Mouse (Mus musculus) spleen, embryonic (tissue): ENCODE measurements at regions not wholly inside any gene's neighbourhood (a gene's known extent, or its start where the extent isn't known, plus 50 kb on each side); places are given as distances from the start of the nearest gene placed in this dataset.

ENCODE experiments used
- CTCF ChIA-PET: fragments of 350-600 bp; sonication (Branson Sonifier 250); formaldehyde crosslinking; loops from one replicate; lab custom pipeline; 2022; lab: Charles Lee

DNA sequence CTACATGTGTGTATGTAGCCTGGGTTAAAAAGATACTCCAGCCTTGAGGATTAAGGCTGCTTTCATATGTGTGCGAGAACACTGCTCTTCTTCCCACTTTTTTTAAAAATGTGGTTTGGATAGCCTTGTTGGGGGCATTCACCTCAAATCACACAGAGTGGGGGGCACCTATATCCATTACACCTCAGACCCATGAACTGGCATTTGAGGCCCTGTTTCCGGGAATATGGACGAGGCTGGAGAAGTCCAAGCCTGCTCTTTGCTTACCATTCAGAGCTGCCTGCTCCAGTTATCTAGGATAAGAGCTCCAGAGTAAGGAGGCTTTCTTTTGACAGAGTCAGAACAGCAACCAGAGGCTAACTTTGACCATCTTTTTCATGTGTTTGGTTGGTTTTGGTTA, 61.9 kb upstream of the Ppara start:
- CTCF ChIA-PET: interaction anchor here (0.7 kb wide), 1 partner anchor 10 kb away, joined by 3 read pairs; no protein-coding TSS in a partner anchor

DNA sequence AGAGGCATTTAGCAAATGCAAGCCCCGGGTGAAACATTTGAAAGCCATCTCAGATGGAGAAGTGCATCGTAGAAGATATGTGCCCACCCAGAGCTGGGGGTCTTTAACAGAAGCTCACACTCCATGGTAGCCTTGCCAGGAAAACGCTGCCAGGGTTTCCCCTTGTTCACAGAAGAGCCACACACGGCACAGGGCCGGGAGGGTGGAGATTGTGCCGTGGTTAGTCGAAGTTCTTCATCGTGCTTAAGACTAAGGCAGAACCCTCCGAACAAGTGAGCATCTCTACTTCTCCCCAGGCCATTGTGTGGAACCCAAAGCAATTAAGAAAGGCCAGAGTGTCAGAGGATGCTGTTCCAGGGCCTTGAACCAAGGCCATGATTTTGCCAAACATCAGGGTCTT, 61.3 kb upstream of the Ppara start:
- CTCF ChIA-PET: no interaction called here

DNA sequence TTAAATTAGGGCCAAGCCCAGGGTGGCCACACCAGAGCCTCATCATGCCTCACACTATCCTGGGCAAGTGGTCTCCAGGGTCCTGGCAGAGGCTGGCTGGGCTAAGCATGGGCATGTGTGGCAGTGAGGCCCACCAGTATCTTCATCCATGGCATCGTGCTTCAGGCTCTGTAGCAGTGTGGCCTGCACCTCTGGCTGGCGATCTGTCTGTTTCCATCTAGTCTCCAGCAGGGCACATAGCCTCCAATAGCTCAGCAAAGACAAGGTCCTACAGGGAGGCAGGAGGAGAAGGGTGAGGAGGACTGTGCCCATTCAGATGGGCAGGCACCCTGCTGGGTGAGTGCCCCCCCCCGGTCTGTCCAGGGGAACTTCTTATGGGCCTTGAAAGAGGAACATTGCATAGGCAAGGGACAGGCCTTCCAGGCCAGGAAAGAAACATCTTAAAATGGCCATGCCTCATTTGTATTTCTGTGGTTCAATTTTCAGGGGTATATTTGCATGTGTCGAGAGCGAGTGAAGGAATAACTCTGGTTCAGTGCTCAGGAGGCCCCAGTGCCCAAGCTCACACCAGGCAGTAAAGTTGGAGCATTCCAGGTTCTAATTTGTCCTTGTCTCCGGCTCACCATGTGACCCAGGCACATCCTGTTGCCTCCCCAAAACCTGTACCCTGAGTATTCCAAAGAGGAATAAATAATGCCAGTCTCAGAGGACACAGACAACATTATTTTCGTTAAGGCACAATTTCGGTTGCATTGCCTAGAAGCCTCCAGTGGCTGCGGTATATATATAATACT, 60.4 kb upstream of the Ppara start:
- CTCF ChIA-PET: no interaction called here

DNA sequence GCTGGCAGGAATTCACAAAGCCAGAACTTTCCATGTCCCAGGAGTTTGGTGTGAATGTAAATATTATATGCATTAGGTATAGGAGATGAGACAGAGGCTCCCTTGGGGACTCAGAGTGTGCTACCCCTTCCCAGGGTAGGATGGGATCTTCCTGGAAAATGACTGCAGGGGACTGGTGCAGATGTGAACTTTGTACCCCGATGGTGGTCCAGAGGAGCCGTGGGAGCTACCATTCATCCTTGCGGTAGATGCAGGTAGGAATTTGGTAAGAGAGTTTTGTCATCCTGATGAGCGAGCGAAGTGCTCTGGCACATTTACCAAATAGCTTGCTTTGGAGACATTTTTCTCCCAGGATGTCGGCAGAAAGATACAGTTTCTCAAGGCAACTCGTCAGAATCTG, 59.7 kb upstream of the Ppara start:
- CTCF ChIA-PET: interaction anchor here (0.5 kb wide), 1 partner anchor 292 kb away, joined by 4 read pairs; no protein-coding TSS in a partner anchor

DNA sequence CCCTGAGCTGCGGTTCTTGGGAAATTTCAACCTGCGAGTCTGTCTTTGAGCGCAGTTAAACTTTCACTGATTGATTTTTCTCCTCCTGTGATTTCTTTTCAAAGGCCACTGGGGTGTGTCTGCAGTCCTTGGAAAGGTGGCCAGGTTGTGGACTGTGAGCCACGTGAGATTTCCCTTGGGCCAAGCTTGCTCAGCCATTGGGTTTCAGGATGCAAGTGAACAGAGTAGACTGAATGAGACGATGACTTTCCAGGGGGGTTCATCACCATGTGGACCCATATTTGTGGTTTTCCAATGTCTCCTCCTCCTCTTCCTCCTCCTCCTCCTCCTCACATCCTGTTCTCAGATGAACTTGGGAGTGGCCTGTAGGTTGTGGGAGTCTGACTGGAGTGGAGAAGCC, 59.0 kb upstream of the Ppara start:
- CTCF ChIA-PET: no interaction called here

DNA sequence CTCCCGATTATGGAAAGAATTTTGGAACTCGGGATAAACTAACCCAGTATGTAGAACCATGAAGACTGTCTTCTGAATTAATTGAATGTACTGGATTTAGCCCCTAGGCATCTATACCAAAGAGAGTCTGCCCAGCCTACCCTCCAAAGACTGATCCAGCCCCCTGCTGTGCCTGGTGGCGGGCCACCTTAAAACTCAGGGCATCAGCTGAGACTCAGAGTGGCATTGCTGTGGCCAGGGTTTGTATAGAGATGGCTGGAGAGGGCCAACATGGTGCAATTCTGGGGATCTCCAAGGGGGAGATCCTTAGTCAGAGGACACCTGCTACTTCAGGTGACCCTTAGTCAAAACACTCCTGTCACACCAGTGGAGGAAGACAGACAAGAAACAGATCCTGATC, 58.6 kb upstream of the Ppara start:
- CTCF ChIA-PET: no interaction called here

DNA sequence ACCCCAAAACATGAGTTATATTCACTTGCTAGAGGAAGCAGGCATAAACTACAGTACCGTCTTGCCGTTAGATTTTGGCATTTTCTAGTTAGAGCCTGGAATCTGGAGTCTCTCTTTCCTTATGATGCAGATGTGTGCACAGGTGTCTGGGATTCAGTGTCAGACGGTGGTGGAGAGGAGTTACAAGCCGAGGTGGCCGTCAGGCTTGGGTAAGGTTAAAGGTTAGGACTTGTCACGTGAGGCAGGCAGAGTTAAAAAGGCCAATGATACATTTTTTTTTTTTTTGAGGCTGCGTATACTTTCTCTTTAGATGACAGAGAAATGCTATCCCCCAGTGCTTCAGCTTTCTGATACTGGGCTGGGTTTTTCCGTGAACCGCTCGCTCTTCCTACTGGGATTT, 57.9 kb upstream of the Ppara start:
- CTCF ChIA-PET: no interaction called here

DNA sequence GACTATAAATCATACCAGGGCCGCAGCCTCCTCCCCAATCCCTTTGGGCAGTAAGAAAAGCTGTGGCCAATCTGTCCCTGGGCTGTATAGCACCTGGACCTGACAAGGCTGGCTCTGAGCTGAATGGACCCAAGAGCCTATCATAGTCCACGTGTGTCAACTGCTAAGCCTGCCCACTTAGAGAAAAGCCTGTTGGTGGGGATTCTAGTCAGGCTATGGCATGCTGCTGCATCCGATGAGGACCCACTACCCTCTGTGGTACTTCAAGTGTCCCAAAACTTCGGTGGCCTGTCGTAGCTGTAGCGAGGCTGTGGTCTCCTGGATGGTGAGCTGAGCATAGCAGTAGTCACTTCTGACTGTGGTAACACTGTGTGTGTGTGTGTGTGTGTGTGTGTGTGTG, 57.4 kb upstream of the Ppara start:
- CTCF ChIA-PET: no interaction called here

DNA sequence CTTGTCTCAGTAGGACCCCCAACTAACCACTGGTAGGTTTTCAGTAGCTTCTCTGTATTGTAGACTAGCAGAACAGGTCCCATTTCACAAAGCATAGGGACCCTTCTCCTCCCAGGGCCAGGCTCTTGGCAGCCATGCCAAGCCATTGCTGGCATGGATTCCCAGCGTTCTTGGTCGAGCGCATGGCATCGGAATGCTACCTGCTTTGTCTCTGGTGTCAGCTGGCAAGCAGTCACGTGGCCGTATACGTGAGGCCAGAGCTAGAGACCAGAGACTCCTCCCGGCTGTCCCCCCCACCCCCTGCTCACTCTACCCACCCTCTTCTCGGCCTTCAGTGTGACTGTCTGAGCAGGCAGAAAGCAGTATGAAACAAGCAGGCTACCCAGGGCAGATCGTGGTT, 56.9 kb upstream of the Ppara start:
- CTCF ChIA-PET: no interaction called here

DNA sequence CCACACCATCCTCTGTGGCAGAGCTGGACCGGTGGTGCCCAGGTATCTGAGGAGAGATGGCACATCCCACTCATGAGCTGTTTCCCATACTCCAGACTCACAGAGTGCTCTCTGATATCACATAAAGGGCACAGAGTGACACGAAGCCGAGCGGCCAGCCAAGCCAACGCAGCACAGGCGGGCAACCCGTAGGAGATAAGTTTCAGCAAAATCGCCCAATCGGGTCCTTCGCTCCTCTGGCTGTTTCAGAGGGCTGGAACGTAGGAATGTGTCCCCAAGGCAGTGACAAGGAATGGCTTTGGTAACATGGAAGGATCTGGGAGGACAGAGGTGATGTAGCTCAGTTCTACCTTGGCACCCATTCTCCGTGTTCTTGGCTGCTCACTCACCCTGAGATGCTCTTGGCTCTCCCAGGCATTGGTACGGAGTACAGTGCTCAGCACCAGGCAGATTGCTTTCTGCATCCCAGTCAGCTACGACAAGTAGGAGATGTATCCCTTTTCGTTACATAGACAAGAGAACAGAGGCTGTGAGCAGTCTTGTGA, 56.4 kb upstream of the Ppara start:
- CTCF ChIA-PET: no interaction called here

DNA sequence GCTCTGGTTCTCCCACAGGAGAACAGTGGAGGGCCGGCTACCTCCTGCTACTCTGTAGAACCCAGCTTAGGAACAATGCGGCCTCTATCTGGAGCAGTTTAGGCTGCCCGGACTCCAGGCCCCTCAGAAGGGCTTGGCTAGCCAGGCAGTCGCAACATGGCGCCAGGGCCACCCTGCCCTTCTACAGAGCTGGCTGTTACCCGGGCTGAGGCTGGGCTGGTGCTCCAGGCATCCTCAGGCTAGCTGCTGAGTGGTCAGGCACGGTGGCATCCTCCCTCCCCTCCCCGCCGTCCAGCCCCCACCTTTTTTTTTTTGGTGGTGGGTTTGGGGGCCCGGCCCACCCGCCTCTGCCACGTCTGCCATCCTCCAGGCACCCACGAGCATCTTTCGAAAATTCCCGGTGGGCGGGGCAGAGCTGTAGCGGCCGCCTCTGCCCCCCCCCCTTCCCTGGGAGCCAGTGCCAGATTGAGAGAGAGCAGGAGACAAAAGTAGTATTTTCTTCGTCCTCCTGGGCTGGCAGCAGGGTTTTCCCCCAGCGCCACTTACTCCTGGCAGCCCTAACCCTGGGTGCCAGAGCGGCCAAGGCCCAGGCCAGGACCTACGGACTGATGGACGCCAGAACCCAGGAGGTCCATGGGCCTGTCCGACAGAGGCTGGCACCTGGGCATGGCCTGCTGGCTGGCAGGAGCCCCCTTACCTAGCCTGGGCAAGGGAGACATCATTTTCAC, 55.6 kb upstream of the Ppara start:
- CTCF ChIA-PET: no interaction called here

DNA sequence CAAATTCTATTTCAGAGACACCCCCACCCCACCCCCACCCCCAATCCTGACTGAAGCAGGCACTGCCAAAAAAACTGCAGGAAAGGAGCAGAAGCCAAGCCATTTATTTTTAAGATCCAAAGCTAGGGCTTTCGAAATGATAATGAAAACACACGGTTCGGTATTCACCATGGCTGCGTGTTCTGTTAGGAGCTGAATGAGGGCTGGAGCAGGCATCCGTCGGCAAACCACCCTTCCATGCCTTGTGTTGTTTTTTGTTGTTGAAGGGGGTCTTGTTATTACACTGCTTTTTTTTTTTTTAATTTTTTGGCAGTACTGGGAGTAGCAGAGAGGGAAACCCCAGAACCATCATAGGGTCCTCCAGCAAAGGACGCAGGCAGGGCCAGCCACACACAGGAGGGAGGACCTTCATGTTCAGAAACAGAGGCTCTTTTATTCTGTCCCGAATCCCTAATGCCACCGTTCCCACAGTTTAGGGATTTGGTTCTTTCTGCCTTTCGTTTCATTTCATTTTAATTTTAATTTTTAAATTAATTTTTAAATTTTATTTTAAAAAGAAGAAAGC, 54.8 kb upstream of the Ppara start:
- CTCF ChIA-PET: interaction anchor here (0.6 kb wide), 1 partner anchor 8 kb away, joined by 3 read pairs; no protein-coding TSS in a partner anchor

DNA sequence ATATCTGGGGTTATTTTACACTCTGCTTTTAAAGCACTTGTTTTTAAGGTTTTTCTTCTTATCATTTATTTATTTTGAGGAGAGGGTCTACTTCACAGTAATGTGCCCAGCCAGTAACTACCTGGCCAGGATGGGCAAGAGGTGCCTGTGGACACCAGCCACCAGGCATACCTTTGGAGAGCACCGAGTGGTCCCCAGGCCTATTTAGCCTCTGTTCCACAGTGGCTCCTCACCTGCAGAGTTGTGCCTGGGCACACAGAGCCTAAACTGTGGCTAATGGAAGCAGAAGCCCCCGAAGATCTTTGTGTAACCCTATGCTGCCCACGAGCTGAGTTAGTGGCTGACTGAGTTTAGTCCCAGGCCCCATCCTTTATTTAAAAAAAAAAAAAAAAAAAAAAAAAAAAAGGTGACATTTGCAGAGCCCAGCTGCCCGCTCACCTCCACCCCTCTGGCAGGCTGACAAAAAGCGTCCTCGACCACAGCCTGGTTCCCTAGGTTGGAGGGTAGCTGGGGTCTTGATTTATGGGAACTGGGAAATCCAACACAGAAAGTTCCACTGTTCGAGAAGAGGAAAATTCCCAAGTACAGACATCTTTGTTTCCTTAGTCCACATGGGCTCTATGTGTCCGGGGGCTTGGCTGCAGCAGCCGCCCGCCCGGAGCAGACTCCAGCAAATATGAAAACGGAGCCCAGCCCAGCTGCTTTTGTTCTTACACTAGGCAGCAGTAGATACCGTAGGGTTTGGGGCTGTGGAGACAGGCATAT, 54.1 kb upstream of the Ppara start:
- CTCF ChIA-PET: no interaction called here

DNA sequence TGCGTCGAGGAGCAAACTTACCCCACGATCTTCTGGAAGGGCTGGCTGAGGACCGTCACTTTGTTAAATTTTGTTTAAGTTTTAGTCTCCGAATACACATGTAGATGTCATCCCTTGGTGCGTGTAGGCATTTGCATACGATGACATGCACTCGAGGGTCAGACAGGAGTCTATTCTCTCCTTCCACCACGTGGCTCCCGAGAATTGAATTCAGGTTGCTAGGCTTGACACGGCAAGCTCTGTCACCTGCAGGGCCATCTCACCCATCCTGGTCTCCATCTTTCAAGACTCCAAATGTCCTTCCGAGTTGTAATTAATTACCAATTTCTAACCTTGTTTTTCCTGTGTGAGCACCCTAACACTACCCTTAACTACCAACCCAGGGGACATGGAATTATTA, 52.7 kb upstream of the Ppara start:
- CTCF ChIA-PET: no interaction called here

DNA sequence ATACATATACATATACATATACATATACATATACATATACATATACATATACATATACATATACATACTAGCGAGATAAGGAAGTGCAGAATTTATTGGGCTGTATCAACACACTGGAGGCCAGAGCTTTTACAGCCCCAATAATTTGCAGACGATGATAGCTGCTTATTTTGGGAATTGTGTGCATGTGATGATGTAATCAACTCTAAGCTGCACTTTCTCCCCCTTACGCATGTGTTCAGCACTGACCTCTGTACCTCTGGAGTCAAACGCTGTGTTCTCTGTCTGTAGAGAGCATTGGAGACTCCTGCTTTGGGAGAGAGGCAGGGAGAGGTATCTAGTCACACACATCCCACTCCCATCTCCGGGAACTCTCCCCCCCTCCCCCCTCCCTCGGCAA, 52.0 kb upstream of the Ppara start:
- CTCF ChIA-PET: interaction anchor here (0.6 kb wide), 1 partner anchor 47 kb away, joined by 8 read pairs; no protein-coding TSS in a partner anchor

DNA sequence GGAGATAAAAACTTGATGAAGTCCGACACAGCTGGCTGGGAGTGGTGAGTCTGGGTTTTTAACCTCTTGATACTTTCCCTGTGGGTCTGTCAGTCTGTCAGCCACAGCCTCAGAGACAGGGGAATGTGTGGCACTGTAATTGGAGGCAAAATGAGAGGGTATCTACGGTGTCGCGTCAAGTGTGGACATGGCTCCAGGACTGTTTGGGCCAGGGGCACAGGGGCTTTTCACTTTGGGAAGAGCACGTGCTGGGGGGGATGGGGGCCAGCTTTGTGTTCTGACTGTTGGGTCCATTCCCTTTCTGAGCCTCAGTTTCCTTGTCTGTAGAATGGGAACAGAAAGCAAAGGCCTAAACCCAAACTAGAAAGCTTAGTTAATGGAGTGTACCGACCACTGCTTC, 51.5 kb upstream of the Ppara start:
- CTCF ChIA-PET: interaction anchor here (0.6 kb wide), 2 partner anchors 11 to 47 kb away, joined by 3 to 8 read pairs; no protein-coding TSS in a partner anchor

DNA sequence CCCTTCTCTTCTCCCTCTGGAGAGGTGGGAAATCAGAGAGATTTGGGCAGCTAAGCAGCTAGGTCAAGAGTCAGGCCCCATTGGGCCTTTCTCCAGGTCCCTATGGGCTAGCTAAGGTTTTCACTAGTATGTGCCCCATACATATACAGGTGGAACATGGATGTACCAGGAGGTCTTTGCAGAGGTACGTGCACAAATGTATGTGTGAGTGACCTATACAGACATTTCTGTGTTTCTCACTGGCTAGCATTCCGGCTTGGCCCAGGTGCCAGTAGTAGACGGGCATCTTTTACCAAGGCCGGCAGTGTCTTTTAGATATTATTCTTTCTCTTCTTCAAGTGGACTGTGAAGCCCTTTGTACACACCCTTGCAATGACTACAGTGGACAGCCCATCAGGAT, 51.1 kb upstream of the Ppara start:
- CTCF ChIA-PET: interaction anchor here (0.6 kb wide), 1 partner anchor 11 kb away, joined by 3 read pairs; no protein-coding TSS in a partner anchor

DNA sequence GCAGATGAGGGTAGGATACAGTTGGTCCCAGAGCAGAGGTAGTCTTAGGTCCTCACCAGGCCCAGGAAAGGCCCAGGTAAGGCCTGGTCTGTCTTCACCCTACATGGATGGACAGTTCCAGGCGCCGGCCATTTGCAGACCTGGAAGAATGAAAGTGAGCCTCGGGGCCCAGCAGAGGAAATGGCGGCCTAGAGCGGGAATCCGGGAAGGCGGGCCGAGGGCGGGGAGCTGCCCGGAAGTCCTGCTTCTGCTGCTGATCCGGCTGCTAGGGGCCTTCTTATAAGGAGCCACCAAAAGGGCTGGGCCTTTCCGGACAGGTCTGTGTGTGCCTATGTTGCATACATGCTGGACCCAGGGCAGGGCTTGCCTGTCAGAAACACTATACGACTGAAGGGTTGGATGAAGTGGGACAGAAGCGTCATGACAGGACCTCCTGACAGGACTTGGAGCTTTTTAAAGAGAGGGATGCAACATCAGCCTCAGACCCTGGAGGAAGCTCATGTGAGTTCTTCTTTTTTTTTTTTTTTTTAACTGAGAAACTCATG, 50.5 kb upstream of the Ppara start:
- CTCF ChIA-PET: no interaction called here

DNA sequence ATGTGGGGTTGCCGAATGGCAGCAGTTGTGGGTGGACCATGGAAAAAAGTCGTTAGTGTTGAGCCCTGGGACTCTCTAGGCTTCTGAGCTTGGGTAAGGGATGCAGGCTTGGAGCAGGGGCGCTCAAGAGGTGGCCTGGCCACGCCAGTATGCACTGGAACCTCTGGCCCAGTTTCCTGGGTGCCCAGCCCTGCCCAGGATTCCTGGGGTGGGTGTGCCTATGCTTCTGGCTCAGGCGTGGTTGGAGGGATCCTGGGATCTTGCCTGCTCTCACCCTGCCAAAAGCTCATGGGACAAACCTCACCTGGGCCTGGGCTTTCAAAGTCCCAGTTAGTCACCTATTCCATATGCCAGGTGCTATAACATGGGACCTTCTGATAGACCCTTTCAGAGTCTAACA, 49.9 kb upstream of the Ppara start:
- CTCF ChIA-PET: no interaction called here
